Mouse (Mus musculus) heart, embryonic 16.5 days (tissue): Measurements from ENCODE around the gene Cops7b. TPM values are rescaled to one million over a fixed set of nuclear protein-coding genes. Genes with fewer than 3 reads are reported as not detected.
A peak's percentile ranks its signal among the peaks of the same experiment; 100 is the strongest.

Source experiments
- ATAC-seq: fragments of 200-750 bp; cut with Nextera tagmentation; replicated peaks from 2 replicates; pipeline ENCODE4 v1.8.0; 2017; ENCODE audit warnings: moderate number of reproducible peaks; ENCODE audit not compliant: insufficient read depth, low FRiP score; ENCODE audit errors: extremely low read depth
- H3K27ac ChIP-seq: fragments of 300-500 bp; sonication (generic); 2 replicates; pipeline ENCODE4 v1.5.1; 2014; ENCODE audit warnings: mild to moderate bottlenecking, low read length, control low read depth, moderate library complexity
- H3K27me3 ChIP-seq: fragments of 300-500 bp; sonication (generic); 2 replicates; pipeline ENCODE4 v1.6.1; 2014; ENCODE audit warnings: low read length, mixed read lengths; ENCODE audit not compliant: control insufficient read depth, insufficient read depth
- H3K36me3 ChIP-seq: fragments of 300-500 bp; sonication (generic); 2 replicates; pipeline ENCODE4 v1.6.1; 2014; ENCODE audit not compliant: control insufficient read depth, insufficient read depth
- H3K4me1 ChIP-seq: fragments of 300-500 bp; sonication (generic); 2 replicates; pipeline ENCODE4 v1.6.1; 2014; ENCODE audit warnings: low read length, mixed read lengths; ENCODE audit not compliant: control insufficient read depth, insufficient read depth
- H3K4me2 ChIP-seq: fragments of 300-500 bp; sonication (generic); 2 replicates; pipeline ENCODE4 v1.6.1; 2014; ENCODE audit warnings: low read depth, mild to moderate bottlenecking, control low read depth, low read length
- H3K4me3 ChIP-seq: fragments of 300-500 bp; sonication (generic); 2 replicates; pipeline ENCODE4 v1.5.1; 2014; ENCODE audit warnings: mild to moderate bottlenecking, control low read depth, low read length
- H3K9ac ChIP-seq: fragments of 300-500 bp; sonication (generic); 2 replicates; pipeline ENCODE4 v1.6.1; 2014; ENCODE audit warnings: low read length, control low read depth
- H3K9me3 ChIP-seq: fragments of 300-500 bp; sonication (generic); replicated peaks from 2 replicates; pipeline ENCODE4 v1.6.1; 2016; ENCODE audit warnings: low read length; ENCODE audit not compliant: control insufficient read depth
- WGBS: fragments of 180-500 bp; shearing (Covaris S2); extraction: QIAGEN DNeasy Blood & Tissue Kit; methylation state at CpG from one replicate; pipeline ENCODE4 v1.1.7; 2014; 5-methylcytosine and 5-hydroxymethylcytosine counted together
- polyA plus RNA-seq: library from polyadenylated mRNA; unstranded; fragments of >200 nt; fragmentation: Nextera tagmentation; extraction: Ambion mirVana; gene quantifications from 2 replicates; pipeline ENCODE4 v1.2.1, GENCODE M21; 2015

Gene Cops7b
- polyA plus RNA-seq, 1 experiment from 2014 or later, result 26.0 TPM

GRCm38 (mm10) chr1:86583709-86584108 is 1.0 kb downstream of the Cops7b start:
- no peaks in the 10 kb centered on the region for H3K36me3 ChIP-seq
- 48% methylated on average over 2 of the region's 2 CpGs for WGBS

GRCm38 (mm10) chr1:86586992-86587391 is 4.3 kb downstream of the Cops7b start:
- Histone ChIP-seq H3K4me1 (peaks cover 10% of the 10 kb centered on the region), H3K4me2 (peak overlapping the region; percentile 92), H3K9ac (peak overlapping the region; percentile 95), H3K9me3 (no peaks in the 10 kb centered on the region), H3K36me3 (peaks cover 3% of the 10 kb centered on the region; the same call in 1 of the 2 replicates), H3K4me3 (peak overlapping the region; percentile 94), H3K27me3 (no peaks in the 10 kb centered on the region), H3K27ac (0 out of 2 replicates have a peak overlapping the region, but pooled peaks have one; percentile 16)
- peak; percentile 4; the same call in 1 of the 2 replicates for ATAC-seq
- WGBS, result 0% methylated on average over 26 of the region's 26 CpGs

More at GRCm38 (mm10) chr1:86583709-86584108, 1.0 kb downstream of the Cops7b start:
- Histone ChIP-seq H3K4me1 (peaks cover 17% of the 10 kb centered on the region), H3K27me3 (no peaks in the 10 kb centered on the region), H3K9ac (no peak overlapping the region), H3K9me3 (no peaks in the 10 kb centered on the region), H3K27ac (no peak overlapping the region), H3K4me3 (no peak overlapping the region), H3K4me2 (no peak overlapping the region)
- ATAC-seq, result no peak

GRCm38 (mm10) chr1:86594539-86594938 is 11.8 kb downstream of the Cops7b start:
- H3K9me3 ChIP-seq, result no peaks in the 10 kb centered on the region
- peaks cover 23% of the 10 kb centered on the region for H3K36me3 ChIP-seq
- ATAC-seq, result no peak
- no peak overlapping the region for H3K27ac ChIP-seq
- no peak overlapping the region for H3K4me3 ChIP-seq
- no peaks in the 10 kb centered on the region for H3K27me3 ChIP-seq
- 90% methylated on average over 7 of the region's 7 CpGs for WGBS
- H3K4me1 ChIP-seq, result no peaks in the 10 kb centered on the region
- no peak overlapping the region for H3K4me2 ChIP-seq
- H3K9ac ChIP-seq, result no peak overlapping the region

- WGBS, result 84% methylated on average over 6 of the region's 6 CpGs
- H3K9me3 ChIP-seq, result no peaks in the 10 kb centered on the region
- H3K4me1 ChIP-seq, result no peaks in the 10 kb centered on the region
- H3K36me3 ChIP-seq, result peaks cover 29% of the 10 kb centered on the region
- H3K4me2 ChIP-seq, result no peak overlapping the region
- H3K9ac ChIP-seq, result no peak overlapping the region
- H3K27ac ChIP-seq, result no peak overlapping the region
- no peak for ATAC-seq
- no peaks in the 10 kb centered on the region for H3K27me3 ChIP-seq
- H3K4me3 ChIP-seq, result no peak overlapping the region
Measured at GRCm38 (mm10) chr1:86595315-86595714, 12.6 kb downstream of the Cops7b start.

- Histone ChIP-seq H3K9ac (no peak overlapping the region), H3K27me3 (no peaks in the 10 kb centered on the region), H3K4me2 (no peak overlapping the region), H3K4me3 (no peak overlapping the region), H3K27ac (no peak overlapping the region), H3K4me1 (no peaks in the 10 kb centered on the region), H3K9me3 (no peaks in the 10 kb centered on the region), H3K36me3 (peaks cover 34% of the 10 kb centered on the region)
- WGBS, result 88% methylated on average over 6 of the region's 6 CpGs
- no peak for ATAC-seq
Measured at GRCm38 (mm10) chr1:86596512-86596911, 13.8 kb downstream of the Cops7b start.

- Histone ChIP-seq H3K27me3 (no peaks in the 10 kb centered on the region), H3K9ac (no peak overlapping the region), H3K36me3 (peaks cover 41% of the 10 kb centered on the region), H3K4me1 (no peaks in the 10 kb centered on the region), H3K4me2 (no peak overlapping the region), H3K4me3 (no peak overlapping the region), H3K27ac (no peak overlapping the region), H3K9me3 (no peaks in the 10 kb centered on the region)
- ATAC-seq, result no peak
- WGBS, result 65% methylated on average over 3 of the region's 3 CpGs
Measured at GRCm38 (mm10) chr1:86598516-86598915, 15.8 kb downstream of the Cops7b start.

GRCm38 (mm10) chr1:86600117-86600516 is 17.4 kb downstream of the Cops7b start:
- no peak overlapping the region for H3K4me2 ChIP-seq
- no peak overlapping the region for H3K4me3 ChIP-seq
- H3K27ac ChIP-seq, result no peak overlapping the region
- WGBS, result 77% methylated on average over 2 of the region's 2 CpGs
- no peaks in the 10 kb centered on the region for H3K4me1 ChIP-seq
- peaks cover 54% of the 10 kb centered on the region for H3K36me3 ChIP-seq
- no peak for ATAC-seq
- H3K27me3 ChIP-seq, result no peaks in the 10 kb centered on the region
- H3K9ac ChIP-seq, result no peak overlapping the region
- no peaks in the 10 kb centered on the region for H3K9me3 ChIP-seq

GRCm38 (mm10) chr1:86610954-86611353 is 28.2 kb downstream of the Cops7b start:
- WGBS, result 57% methylated on average over 1 of the region's 1 CpGs

GRCm38 (mm10) chr1:86612081-86612480 is 29.4 kb downstream of the Cops7b start:
- H3K27ac ChIP-seq, result no peak overlapping the region
- H3K4me2 ChIP-seq, result no peak overlapping the region
- 63% methylated on average over 1 of the region's 1 CpGs for WGBS
- H3K4me1 ChIP-seq, result no peaks in the 10 kb centered on the region
- no peaks in the 10 kb centered on the region for H3K9me3 ChIP-seq
- no peaks in the 10 kb centered on the region for H3K27me3 ChIP-seq
- H3K9ac ChIP-seq, result no peak overlapping the region
- H3K36me3 ChIP-seq, result peaks cover 7% of the 10 kb centered on the region
- no peak overlapping the region for H3K4me3 ChIP-seq
- no peak for ATAC-seq

More at GRCm38 (mm10) chr1:86610954-86611353, 28.2 kb downstream of the Cops7b start:
- no peak for ATAC-seq
- no peak overlapping the region for H3K9ac ChIP-seq
- no peaks in the 10 kb centered on the region for H3K4me1 ChIP-seq
- peaks cover 7% of the 10 kb centered on the region for H3K36me3 ChIP-seq
- no peak overlapping the region for H3K4me2 ChIP-seq
- H3K27me3 ChIP-seq, result no peaks in the 10 kb centered on the region
- no peaks in the 10 kb centered on the region for H3K9me3 ChIP-seq
- H3K4me3 ChIP-seq, result no peak overlapping the region
- no peak overlapping the region for H3K27ac ChIP-seq
